Mouse (Mus musculus) gastrocnemius, adult 8-10 months (tissue): ENCODE results near the gene Olfr993. TPM values are rescaled to one million over a fixed set of nuclear protein-coding genes. Genes with fewer than 3 reads are reported as not detected.

Experiments
- DNase-seq, 2 experiments: peaks; one replicate each; pipeline ENCODE4 v3.0.0; 2022; ENCODE audit warnings: low spot score in 2 of 2
- total RNA-seq, 4 experiments: library from RNA; stranded (reverse); gene quantifications; 2 replicates each; pipeline ENCODE4 v1.2.4; 2022

Olfr993 gene
- total RNA-seq = not detected

- DNase-seq = no peak
Measured at GRCm38 (mm10) chr2:85414777-85415176, at the start of gene Olfr993. Gene Olfr993 (minus strand): TSS chr2:85414877.

GRCm38 (mm10) chr2:85443539-85443938 lies 28.9 kb upstream of the Olfr993 start, which contains the start of gene Olfr995:
Gene Olfr995 (minus strand): TSS chr2:85443639.
- DNase-seq = no peak

- DNase-seq = no peak
Measured at GRCm38 (mm10) chr2:85442546-85442945, 27.9 kb upstream of the Olfr993 start.

- no peak for DNase-seq
Measured at GRCm38 (mm10) chr2:85436351-85436750, 21.7 kb upstream of the Olfr993 start, which contains the start of gene Olfr994. Gene Olfr994 (minus strand): TSS chr2:85436451.

- no peak for DNase-seq
Measured at GRCm38 (mm10) chr2:85425893-85426292, 11.2 kb upstream of the Olfr993 start.

GRCm38 (mm10) chr2:85409369-85409768 lies 5.3 kb downstream of the Olfr993 start, which contains the start of gene Olfr992:
Gene Olfr992 (minus strand): TSS chr2:85409469.
- no peak for DNase-seq

Other genes with a start within 250 kb of the Olfr993 start
- gene Lrrc55, start 217.7 kb downstream of the Olfr993 start, total RNA-seq = under 1 TPM; 0.24 to 0.63 (median 0.31) TPM
- gene Olfr987, start 75.6 kb downstream of the Olfr993 start, total RNA-seq = not detected
- gene Olfr988, start 51.6 kb downstream of the Olfr993 start, total RNA-seq = not detected
- gene Olfr992, start 5.4 kb downstream of the Olfr993 start, total RNA-seq = not detected
- not detected for gene Olfr994, start 21.6 kb upstream of the Olfr993 start, total RNA-seq
- not detected for gene Olfr995, start 28.8 kb upstream of the Olfr993 start, total RNA-seq
- not detected for gene 4833423E24Rik, start 104.1 kb upstream of the Olfr993 start, total RNA-seq
- gene Olfr996, start 164.3 kb upstream of the Olfr993 start, total RNA-seq = not detected
- not detected for gene Olfr998, start 174.1 kb upstream of the Olfr993 start, total RNA-seq
- gene Olfr1000, start 197.0 kb upstream of the Olfr993 start, total RNA-seq = not detected
- gene Olfr1002, start 235.8 kb upstream of the Olfr993 start, total RNA-seq = not detected
- gene Olfr154, start 249.6 kb upstream of the Olfr993 start, total RNA-seq = not detected